Comparison of ENCODE assay signal across 15 mouse cellular contexts in the genomic region with DNA sequence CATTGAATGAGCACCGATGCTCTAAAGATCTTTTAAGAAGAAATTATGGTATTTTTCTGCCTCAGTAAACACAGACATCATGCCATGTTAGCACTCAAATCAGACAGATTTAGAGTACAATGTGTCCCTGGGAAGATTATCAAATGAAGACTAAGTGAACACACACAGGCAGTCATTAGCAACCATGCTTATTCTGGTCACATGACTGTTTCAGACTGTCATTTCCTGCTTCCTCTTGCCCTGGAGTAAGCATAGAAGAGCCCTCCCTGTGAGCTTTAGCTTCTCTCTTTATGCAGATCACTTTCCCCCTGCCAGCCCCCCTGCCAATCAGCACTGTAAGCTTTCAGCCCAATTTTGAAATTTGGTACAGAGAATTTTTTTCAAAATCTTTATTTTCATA.
"Had no signal": no experiment of that assay in that cellular context is flagged by ENCODE, and none has a peak within 500 bp of the region (broad histone marks: within the 10 kb centered on the region; RNA-seq: fewer than 3 reads in every experiment).

No protein-coding gene starts in this region.

- H3K4me2 ChIP-seq: limb, embryonic 15.5 days; liver, embryonic 12.5 days; lung, embryonic 14.5 days; neural tube, embryonic 12.5 days had no signal

- H3K9ac ChIP-seq: limb, embryonic 15.5 days; liver, embryonic 12.5 days; lung, embryonic 14.5 days; neural tube, embryonic 12.5 days had no signal

- H3K9me3 ChIP-seq: limb, embryonic 15.5 days; liver, embryonic 12.5 days; neural tube, embryonic 12.5 days had no signal

- H3K36me3 ChIP-seq: limb, embryonic 15.5 days; liver, embryonic 12.5 days; neural tube, embryonic 12.5 days had no signal

- H3K4me3 ChIP-seq: limb, embryonic 15.5 days; liver, embryonic 12.5 days; myocyte; neural tube, embryonic 12.5 days had no signal

- ATAC-seq: liver, embryonic 12.5 days had no signal

- DNase-seq: kidney, adult 9 months; kidney, postnatal 36 days; layer of hippocampus, adult 9-11 months; layer of hippocampus, postnatal 36 days; lung, embryonic 14.5 days; lung, postnatal 10 days; lung, postnatal 4 days; right cerebral cortex, adult 18-20 months; right cerebral cortex, postnatal 25 days; thymus, postnatal 36 days had no signal

- H3K4me1 ChIP-seq: limb, embryonic 15.5 days; liver, embryonic 12.5 days; neural tube, embryonic 12.5 days had no signal

- H3K27ac ChIP-seq: kidney, postnatal 0 days; limb, embryonic 15.5 days; liver, embryonic 12.5 days; neural tube, embryonic 12.5 days had no signal

- H3K27me3 ChIP-seq: limb, embryonic 15.5 days; liver, embryonic 12.5 days; neural tube, embryonic 12.5 days had no signal
